Mouse (Mus musculus) midbrain, embryonic 16.5 days (tissue): ENCODE results near the gene Mterf1b. TPM values are rescaled to one million over a fixed set of nuclear protein-coding genes. Genes with fewer than 3 reads are reported as not detected.
"Not testable (repeated sequence)": the region's sequence is repeated elsewhere in the genome, so short reads cannot be mapped to it uniquely, and the experiment has no call there.

Experiments used
- ATAC-seq: fragments of 200-750 bp; cut with Nextera tagmentation; 2 replicates; pipeline ENCODE4 v1.8.0; 2017; ENCODE audit warnings: moderate TSS enrichment
- H3K27ac ChIP-seq: fragments of 300-500 bp; sonication (generic); 2 replicates; pipeline ENCODE4 v1.5.1; 2014; ENCODE audit warnings: mild to moderate bottlenecking, low read length, mixed read lengths
- H3K27me3 ChIP-seq: fragments of 300-500 bp; sonication (generic); 2 replicates; pipeline ENCODE4 v1.6.1; 2014; ENCODE audit warnings: low read depth, low read length, mixed read lengths; ENCODE audit not compliant: control insufficient read depth, insufficient read depth
- H3K36me3 ChIP-seq: fragments of 300-500 bp; sonication (generic); 2 replicates; pipeline ENCODE4 v1.6.1; 2014; ENCODE audit warnings: mild to moderate bottlenecking, low read length, moderate library complexity, mixed read lengths; ENCODE audit not compliant: control insufficient read depth, insufficient read depth
- H3K4me1 ChIP-seq: fragments of 300-500 bp; sonication (generic); 2 replicates; pipeline ENCODE4 v1.6.1; 2014; ENCODE audit warnings: mild to moderate bottlenecking, low read length, mixed read lengths; ENCODE audit not compliant: control insufficient read depth, insufficient read depth
- H3K4me2 ChIP-seq: fragments of 300-500 bp; sonication (generic); 2 replicates; pipeline ENCODE4 v1.6.1; 2014; ENCODE audit warnings: mild to moderate bottlenecking, low read length, mixed read lengths
- H3K4me3 ChIP-seq: fragments of 300-500 bp; sonication (generic); 2 replicates; pipeline ENCODE4 v1.5.1; 2014; ENCODE audit warnings: low read depth, mild to moderate bottlenecking, low read length, moderate library complexity, mixed read lengths
- H3K9ac ChIP-seq: fragments of 300-500 bp; sonication (generic); 2 replicates; pipeline ENCODE4 v1.6.1; 2014; ENCODE audit warnings: low read depth, low read length, mixed read lengths
- H3K9me3 ChIP-seq: fragments of 300-500 bp; sonication (generic); replicated peaks from 2 replicates; pipeline ENCODE4 v1.6.1; 2014; ENCODE audit warnings: mild to moderate bottlenecking, low read length, mixed read lengths; ENCODE audit not compliant: control insufficient read depth, poor library complexity, severe bottlenecking
- WGBS: fragments of 180-500 bp; shearing (Covaris S2); extraction: QIAGEN DNeasy Blood & Tissue Kit; methylation state at CpG from one replicate; pipeline ENCODE4 v1.1.7; 2014; 5-methylcytosine and 5-hydroxymethylcytosine counted together
- polyA plus RNA-seq: library from polyadenylated mRNA; unstranded; fragments of >200 nt; fragmentation: Nextera tagmentation; extraction: Ambion mirVana; gene quantifications from 2 replicates; pipeline ENCODE4 v1.2.1, GENCODE M21; 2015

Gene Mterf1b
- polyA plus RNA-seq, 1 experiment from 2014 or later = 3.3 TPM

GRCm38 (mm10) chr5:4186815-4187214 lies 5.4 kb upstream of the Mterf1b start:
- ATAC-seq = no peak
- no peak overlapping the region for H3K4me2 ChIP-seq
- WGBS = 68% methylated on average over 4 of the region's 4 CpGs
- no peak overlapping the region for H3K9ac ChIP-seq
- H3K36me3 ChIP-seq = no peaks in the 10 kb centered on the region
- H3K4me1 ChIP-seq = no peaks in the 10 kb centered on the region
- H3K9me3 ChIP-seq = 0 out of 2 replicates have a peak, but pooled peaks cover 3% of the 10 kb centered on the region
- no peak overlapping the region for H3K27ac ChIP-seq
- H3K4me3 ChIP-seq = no peak overlapping the region
- H3K27me3 ChIP-seq = no peaks in the 10 kb centered on the region

- peak overlapping the region; percentile 67 for H3K4me2 ChIP-seq
- H3K36me3 ChIP-seq, H3K27ac ChIP-seq, H3K4me1 ChIP-seq, H3K9me3 ChIP-seq, H3K27me3 ChIP-seq, ATAC-seq: not testable (repeated sequence)
- peak overlapping the region; percentile 30; the same call in 1 of the 2 replicates for H3K9ac ChIP-seq
- WGBS = 11% methylated on average over 12 of the region's 27 CpGs
- peak overlapping the region; percentile 42 for H3K4me3 ChIP-seq
These were observed 497 bp downstream of the Mterf1b start for GRCm38 (mm10) chr5:4192481-4193246.

GRCm38 (mm10) chr5:4193247-4193628 lies 1.1 kb downstream of the Mterf1b start:
- WGBS = 91% methylated on average over 5 of the region's 5 CpGs
- H3K9ac ChIP-seq = no peak overlapping the region; the same call in 1 of the 2 replicates

DNA sequence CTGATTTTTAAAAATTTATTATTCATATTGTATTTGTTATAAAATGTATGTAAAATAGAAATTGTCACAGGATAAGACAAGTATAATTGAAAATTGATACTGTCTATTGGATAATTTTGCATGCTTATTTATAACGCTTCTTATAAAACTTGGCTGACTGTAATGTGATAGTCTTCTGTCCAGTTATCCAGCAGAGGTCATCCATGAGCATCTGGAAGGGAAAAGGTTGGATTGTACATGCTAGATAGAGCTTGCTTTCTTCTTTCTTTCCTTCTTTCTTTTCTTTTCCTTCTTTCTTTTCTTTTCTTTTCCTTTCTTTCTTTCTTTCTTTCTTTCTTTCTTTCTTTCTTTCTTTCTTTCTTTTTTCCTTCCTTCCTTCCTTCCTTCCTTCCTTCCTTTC lies 2.0 kb downstream of the Mterf1b start:
- H3K9me3 ChIP-seq = 0 out of 2 replicates have a peak, but pooled peaks cover 3% of the 10 kb centered on the region
- WGBS = 69% methylated on average over 1 of the region's 1 CpGs
- peaks cover 10% of the 10 kb centered on the region for H3K4me1 ChIP-seq
- no peak overlapping the region for H3K27ac ChIP-seq
- H3K9ac ChIP-seq = no peak overlapping the region
- H3K27me3 ChIP-seq = no peaks in the 10 kb centered on the region
- no peak for ATAC-seq
- no peak overlapping the region for H3K4me3 ChIP-seq
- H3K4me2 ChIP-seq = no peak overlapping the region
- no peaks in the 10 kb centered on the region for H3K36me3 ChIP-seq

More at GRCm38 (mm10) chr5:4193247-4193628, 1.1 kb downstream of the Mterf1b start:
- Histone ChIP-seq H3K4me3 (peak overlapping the region; percentile 42; the same call in 1 of the 2 replicates), H3K27me3 (no peaks in the 10 kb centered on the region), H3K4me1 (peaks cover 10% of the 10 kb centered on the region), H3K36me3 (no peaks in the 10 kb centered on the region), H3K27ac (no peak overlapping the region), H3K9me3 (0 out of 2 replicates have a peak, but pooled peaks cover 3% of the 10 kb centered on the region), H3K4me2 (peak overlapping the region; percentile 67)
- ATAC-seq = no peak

DNA sequence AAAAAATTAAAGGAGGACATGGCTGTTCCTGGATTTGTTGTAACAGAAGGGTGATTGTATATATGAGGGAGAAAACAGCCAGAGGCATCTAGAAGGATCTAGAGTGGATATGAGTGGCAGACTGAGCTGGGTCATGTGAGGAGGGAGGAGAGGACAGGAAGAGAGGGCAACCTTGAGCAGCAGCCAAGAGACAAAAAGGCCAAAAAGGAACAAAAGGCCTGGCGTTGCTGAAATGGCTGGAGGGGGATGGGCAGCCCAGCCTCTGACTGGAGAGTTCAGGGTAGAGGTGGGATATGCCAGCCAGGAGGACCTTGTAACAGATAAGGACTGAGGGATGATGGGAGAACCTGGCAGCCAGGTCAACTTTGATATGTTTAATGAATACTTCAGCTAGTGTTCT lies 2.9 kb downstream of the Mterf1b start:
- Histone ChIP-seq H3K36me3 (no peaks in the 10 kb centered on the region), H3K27ac (no peak overlapping the region), H3K4me2 (no peak overlapping the region), H3K27me3 (no peaks in the 10 kb centered on the region), H3K4me3 (no peak overlapping the region), H3K9me3 (0 out of 2 replicates have a peak, but pooled peaks cover 3% of the 10 kb centered on the region), H3K9ac (no peak overlapping the region), H3K4me1 (peaks cover 10% of the 10 kb centered on the region)
- ATAC-seq = no peak
- WGBS = 47% methylated on average over 1 of the region's 1 CpGs

DNA sequence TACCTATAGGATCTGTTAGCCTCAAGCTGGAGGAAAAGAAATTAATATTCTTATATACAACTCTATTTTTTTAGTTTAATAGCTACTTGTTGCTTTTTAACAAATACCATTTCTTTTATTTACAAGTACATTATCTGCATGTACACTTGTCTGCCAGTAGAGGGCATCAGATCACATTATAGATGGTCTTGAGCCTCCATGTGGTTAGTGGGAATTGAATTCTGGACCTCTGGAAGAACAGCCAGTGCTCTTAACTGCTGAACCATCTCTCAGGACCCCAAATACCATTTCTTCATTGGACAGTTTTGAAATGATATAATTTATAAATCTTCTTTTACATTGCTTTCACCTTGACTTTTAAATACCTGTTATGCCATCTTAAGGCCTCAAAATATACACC lies 9.2 kb downstream of the Mterf1b start:
- H3K4me1 ChIP-seq = no peaks in the 10 kb centered on the region
- H3K27me3 ChIP-seq = no peaks in the 10 kb centered on the region
- ATAC-seq = no peak
- no peaks in the 10 kb centered on the region for H3K36me3 ChIP-seq
- H3K9ac ChIP-seq = no peak overlapping the region
- H3K9me3 ChIP-seq = no peaks in the 10 kb centered on the region
- no peak overlapping the region for H3K4me2 ChIP-seq
- H3K4me3 ChIP-seq = no peak overlapping the region
- no peak overlapping the region for H3K27ac ChIP-seq

GRCm38 (mm10) chr5:4202276-4202810 lies 10.2 kb downstream of the Mterf1b start:
- H3K4me1 ChIP-seq, H3K4me2 ChIP-seq, ATAC-seq, H3K9me3 ChIP-seq, H3K36me3 ChIP-seq, H3K4me3 ChIP-seq, H3K27ac ChIP-seq, H3K27me3 ChIP-seq, H3K9ac ChIP-seq: not testable (repeated sequence)
- 93% methylated on average over 19 of the region's 19 CpGs for WGBS

DNA sequence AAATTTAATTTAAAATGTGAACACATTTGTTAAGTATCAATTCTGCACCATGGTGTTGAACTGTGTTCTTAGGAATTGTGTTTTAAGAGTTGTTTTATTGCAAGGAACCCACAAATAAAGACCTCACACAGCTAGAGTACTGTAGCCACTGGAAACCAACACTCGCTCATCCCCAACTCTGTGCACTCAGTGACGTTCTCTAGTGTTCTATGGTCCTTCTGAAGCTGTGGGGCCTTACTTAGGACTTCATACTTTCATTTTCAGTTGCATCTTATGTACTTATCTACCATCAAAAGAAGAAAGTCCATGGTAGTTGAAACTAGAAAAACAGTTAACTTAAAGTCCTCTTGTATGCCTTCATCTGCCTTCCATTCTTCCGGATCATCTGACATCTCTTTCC lies 17.9 kb downstream of the Mterf1b start:
- H3K27ac ChIP-seq, H3K9ac ChIP-seq, H3K9me3 ChIP-seq, H3K4me2 ChIP-seq, H3K4me1 ChIP-seq, H3K36me3 ChIP-seq, H3K27me3 ChIP-seq, ATAC-seq, H3K4me3 ChIP-seq: not testable (repeated sequence)
- WGBS = 100% methylated on average over 3 of the region's 3 CpGs

DNA sequence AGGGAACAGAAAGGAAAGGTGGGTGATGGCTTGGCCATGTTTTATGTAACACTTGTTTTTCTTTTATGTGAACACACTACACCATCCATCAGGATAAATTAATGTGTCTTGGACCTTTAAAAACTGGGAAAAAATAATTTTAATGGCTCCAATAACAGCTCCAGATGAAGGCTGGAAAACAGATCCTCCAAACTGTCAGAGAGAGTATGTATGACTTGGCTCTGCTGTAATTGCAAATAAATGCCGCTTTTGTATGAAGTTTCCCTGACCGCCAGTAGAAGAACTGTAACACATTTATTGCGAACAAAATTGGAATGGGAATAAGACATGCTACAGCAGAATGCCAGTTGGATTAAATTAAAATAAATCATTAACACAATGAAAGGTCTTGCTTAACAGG lies 29.1 kb downstream of the Mterf1b start:
- Histone ChIP-seq H3K4me1 (no peaks in the 10 kb centered on the region), H3K9ac (no peak overlapping the region), H3K4me3 (no peak overlapping the region), H3K27ac (no peak overlapping the region), H3K27me3 (no peaks in the 10 kb centered on the region), H3K4me2 (no peak overlapping the region), H3K9me3 (no peaks in the 10 kb centered on the region), H3K36me3 (no peaks in the 10 kb centered on the region)
- no peak for ATAC-seq
- WGBS = 83% methylated on average over 3 of the region's 3 CpGs
